Mouse (Mus musculus): ENCODE data around the gene Rasgef1c. TPM values are rescaled to one million over a fixed set of nuclear protein-coding genes. Genes with fewer than 3 reads are reported as not detected.

Gene Rasgef1c
- total RNA-seq, 1 experiment from 2014 or later: 0.15 TPM

Other genes starting within 250 kb of the Rasgef1c start
- gene Scgb3a1, start 238.2 kb upstream of the Rasgef1c start, total RNA-seq (2017): 0.94 TPM in 1 of 2 replicates, not detected in the other
- gene Cnot6, start 189.1 kb upstream of the Rasgef1c start, total RNA-seq (2017): 55.0 and 95.4 TPM in 2 replicates
- 1.0 and 1.4 TPM in 2 replicates for gene Gfpt2, start 107.7 kb upstream of the Rasgef1c start, total RNA-seq (2017)
- gene Mapk9, start 55.1 kb upstream of the Rasgef1c start, total RNA-seq (2017): 58.9 and 59.2 TPM in 2 replicates
- gene Rnf130, start 123.5 kb downstream of the Rasgef1c start, total RNA-seq (2017): 288 and 337 TPM in 2 replicates
- 89.9 and 124 TPM in 2 replicates for gene Tbc1d9b, start 229.6 kb downstream of the Rasgef1c start, total RNA-seq (2017)

Data from hematopoietic stem cell, adult 5-6 weeks (primary cell).